Mouse (Mus musculus) megakaryocyte, embryonic 14.5 days (primary cell): ENCODE data around the gene Alox8. TPM values are rescaled to one million over a fixed set of nuclear protein-coding genes. Genes with fewer than 3 reads are reported as not detected.

Experiments used
- H3K27me3 ChIP-seq: replicated peaks from 2 replicates; pipeline ENCODE3; 2012; ENCODE audit warnings: inconsistent platforms
- H3K36me3 ChIP-seq: replicated peaks from 2 replicates; pipeline ENCODE3; 2012; ENCODE audit warnings: low read length, inconsistent platforms, mixed read lengths
- H3K4me1 ChIP-seq: 2 replicates; pipeline ENCODE4 v1.6.1; 2012; ENCODE audit warnings: inconsistent platforms
- H3K4me3 ChIP-seq: replicated peaks from 2 replicates; pipeline ENCODE3; 2012; ENCODE audit warnings: moderate library complexity, mild to moderate bottlenecking, inconsistent platforms
- H3K9me3 ChIP-seq: 2 replicates; pipeline ENCODE4 v1.6.1; 2012; ENCODE audit warnings: inconsistent platforms
- FLI1 ChIP-seq: IDR thresholded peaks from 2 replicates; pipeline ENCODE4 v1.6.1; 2012; ENCODE audit warnings: low read length, inconsistent platforms, mixed read lengths
- GATA1 ChIP-seq: IDR thresholded peaks from 3 replicates; pipeline ENCODE4 v1.6.1; 2012; ENCODE audit warnings: mixed read lengths, low read length, inconsistent platforms, borderline replicate concordance
- polyA plus RNA-seq: library from polyadenylated mRNA; stranded (reverse); fragments of >175 nt; gene quantifications from 2 replicates; pipeline ENCODE4 v1.2.3, GENCODE M21; 2012; ENCODE audit warnings: low replicate concordance; ENCODE audit not compliant: insufficient read depth

Alox8 gene
- polyA plus RNA-seq, 1 experiment, result not detected

DNA sequence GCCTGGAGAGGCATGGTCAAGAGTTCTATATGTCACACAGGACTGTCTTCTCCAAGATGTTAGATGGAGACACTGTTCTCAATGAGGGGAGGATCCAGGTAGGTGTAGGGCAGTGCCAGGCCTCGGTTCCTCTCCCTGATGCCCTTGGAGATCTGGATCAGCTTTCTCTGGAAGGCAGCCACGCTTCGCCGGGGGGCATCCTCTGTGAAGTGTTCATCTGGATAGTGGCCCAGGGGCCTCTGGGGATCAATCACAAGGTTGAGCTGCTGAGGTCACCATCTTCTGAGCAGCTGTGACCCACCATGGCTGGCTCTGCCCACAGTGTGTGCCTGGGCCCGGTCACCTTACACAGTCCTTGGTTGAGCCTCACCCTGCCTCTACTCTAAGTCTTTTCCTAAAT lies 12.6 kb downstream of the Alox8 start:
- no peaks in the 10 kb centered on the region for H3K36me3 ChIP-seq
- no peak overlapping the region for H3K4me3 ChIP-seq
- H3K9me3 ChIP-seq, result peaks cover 6% of the 10 kb centered on the region
- H3K27me3 ChIP-seq, result peaks cover 64% of the 10 kb centered on the region
- TF ChIP-seq GATA1, result no peak
- no peak for TF ChIP-seq FLI1
- H3K4me1 ChIP-seq, result peaks cover 3% of the 10 kb centered on the region; the same call in 1 of the 2 replicates

DNA sequence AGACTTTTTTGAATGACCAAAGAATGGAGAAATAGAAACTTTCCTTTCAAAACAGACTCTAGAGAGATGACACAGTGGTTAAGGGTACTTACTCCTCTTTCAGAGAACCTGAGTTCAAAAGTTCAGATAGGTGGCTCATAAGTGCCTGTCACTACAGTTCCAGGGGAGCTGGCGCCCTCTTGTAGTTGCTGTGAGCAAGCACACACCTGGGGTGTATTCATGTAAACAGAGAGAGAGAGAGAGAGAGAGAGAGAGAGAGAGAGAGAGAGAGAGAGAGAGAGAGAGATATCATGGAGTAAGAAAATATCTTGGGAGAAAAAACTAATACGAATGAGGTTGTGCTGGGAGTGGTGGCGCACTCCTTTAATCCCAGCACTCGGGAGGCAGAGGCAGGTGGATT lies 17.5 kb downstream of the Alox8 start:
- Histone ChIP-seq H3K9me3 (no peaks in the 10 kb centered on the region), H3K4me3 (no peak overlapping the region), H3K4me1 (peaks cover 10% of the 10 kb centered on the region), H3K36me3 (no peaks in the 10 kb centered on the region), H3K27me3 (peaks cover 43% of the 10 kb centered on the region)
- TF ChIP-seq FLI1 (no peak), GATA1 (no peak)

DNA sequence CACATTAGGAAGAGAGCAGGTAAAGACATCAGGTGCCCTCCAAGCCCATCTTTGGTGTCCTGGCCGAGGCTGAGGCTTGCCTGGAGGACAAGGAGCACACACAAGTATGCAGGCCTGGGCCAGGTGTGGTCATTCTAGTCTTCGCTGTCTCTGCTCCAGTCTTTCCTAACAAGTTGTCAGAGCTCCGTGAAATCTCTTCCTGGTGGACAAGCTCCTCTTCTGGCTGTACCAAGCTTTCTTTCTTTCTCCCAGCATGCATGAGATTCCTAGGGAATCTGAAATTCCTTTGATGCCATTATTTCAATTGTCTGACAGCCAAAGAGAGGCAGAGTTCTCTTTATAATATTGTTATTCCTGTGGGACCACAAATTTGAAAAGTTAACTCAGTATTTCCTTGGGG lies 18.1 kb downstream of the Alox8 start:
- H3K27me3 ChIP-seq, result peaks cover 43% of the 10 kb centered on the region
- H3K4me1 ChIP-seq, result peaks cover 10% of the 10 kb centered on the region
- no peak overlapping the region for H3K4me3 ChIP-seq
- no peaks in the 10 kb centered on the region for H3K9me3 ChIP-seq
- H3K36me3 ChIP-seq, result no peaks in the 10 kb centered on the region
- TF ChIP-seq FLI1, result no peak
- TF ChIP-seq GATA1, result no peak

DNA sequence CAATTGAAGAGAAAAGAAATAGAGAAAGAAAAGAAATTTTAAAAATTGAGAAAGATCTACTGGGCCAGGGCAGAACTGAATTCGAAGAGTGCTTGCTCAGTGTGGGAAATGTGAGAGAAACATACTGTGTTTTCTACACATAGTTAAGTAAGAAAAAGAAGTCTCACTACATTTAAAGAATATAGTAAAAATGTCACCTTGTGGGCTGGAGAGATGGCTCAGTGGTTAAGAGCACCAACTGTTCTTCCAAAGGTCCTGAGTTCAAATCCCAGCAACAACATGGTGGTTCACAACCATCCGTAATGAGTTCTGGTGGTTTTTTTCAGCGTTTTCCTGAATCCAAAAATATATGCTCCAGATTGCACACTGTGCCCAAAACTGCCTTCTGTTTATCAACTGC lies 19.1 kb downstream of the Alox8 start:
- Histone ChIP-seq H3K27me3 (peaks cover 43% of the 10 kb centered on the region), H3K36me3 (no peaks in the 10 kb centered on the region), H3K4me3 (no peak overlapping the region), H3K4me1 (peaks cover 10% of the 10 kb centered on the region), H3K9me3 (no peaks in the 10 kb centered on the region)
- TF ChIP-seq FLI1 (no peak), GATA1 (no peak)

DNA sequence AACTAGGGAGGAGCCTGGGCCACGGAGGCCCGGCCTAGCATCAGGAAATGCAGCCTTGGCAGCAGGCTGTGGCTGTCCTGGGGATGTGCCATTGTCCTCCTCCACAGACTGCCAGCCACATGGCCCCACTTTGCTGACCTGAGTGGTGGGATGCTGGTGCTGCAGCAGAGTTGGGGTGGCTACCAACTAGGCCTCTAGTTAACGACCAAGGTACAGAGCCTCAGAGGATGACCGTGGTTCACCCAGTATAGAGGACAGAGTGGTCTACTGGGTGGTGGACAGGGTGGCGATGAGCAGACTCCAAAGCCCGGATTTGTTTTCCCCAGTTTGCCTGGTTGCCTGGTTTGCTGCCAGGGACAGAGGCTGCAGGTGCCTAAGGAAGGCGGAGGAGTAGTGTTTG lies 22.9 kb downstream of the Alox8 start:
- Histone ChIP-seq H3K9me3 (no peaks in the 10 kb centered on the region), H3K36me3 (no peaks in the 10 kb centered on the region), H3K4me1 (peaks cover 13% of the 10 kb centered on the region), H3K4me3 (no peak overlapping the region), H3K27me3 (peaks cover 49% of the 10 kb centered on the region)
- TF ChIP-seq FLI1 (no peak), GATA1 (no peak)

DNA sequence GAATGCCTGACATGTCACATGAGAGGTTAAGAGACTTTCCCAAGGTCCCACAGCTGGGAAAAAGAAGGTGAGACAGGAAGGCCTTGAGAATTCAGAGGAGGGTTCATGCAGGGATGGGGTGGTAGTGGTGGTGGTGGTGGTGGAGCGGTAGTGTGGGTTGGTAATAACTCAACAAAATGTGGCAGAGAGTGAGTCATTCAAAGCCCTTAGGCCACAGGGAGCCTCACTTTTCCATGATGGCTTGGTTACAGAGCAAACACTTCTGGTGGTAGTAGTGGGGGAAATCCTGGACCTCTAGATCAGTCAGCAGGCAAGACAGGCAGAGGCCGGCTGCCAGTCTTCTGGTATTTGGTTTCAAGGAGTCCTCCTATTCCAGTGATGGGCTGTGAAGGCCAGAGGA lies 25.0 kb downstream of the Alox8 start:
- H3K27me3 ChIP-seq, result peaks cover 59% of the 10 kb centered on the region
- no peaks in the 10 kb centered on the region for H3K9me3 ChIP-seq
- H3K36me3 ChIP-seq, result no peaks in the 10 kb centered on the region
- H3K4me1 ChIP-seq, result peaks cover 7% of the 10 kb centered on the region; the same call in 1 of the 2 replicates
- no peak overlapping the region for H3K4me3 ChIP-seq
- TF ChIP-seq GATA1, result no peak
- TF ChIP-seq FLI1, result no peak

DNA sequence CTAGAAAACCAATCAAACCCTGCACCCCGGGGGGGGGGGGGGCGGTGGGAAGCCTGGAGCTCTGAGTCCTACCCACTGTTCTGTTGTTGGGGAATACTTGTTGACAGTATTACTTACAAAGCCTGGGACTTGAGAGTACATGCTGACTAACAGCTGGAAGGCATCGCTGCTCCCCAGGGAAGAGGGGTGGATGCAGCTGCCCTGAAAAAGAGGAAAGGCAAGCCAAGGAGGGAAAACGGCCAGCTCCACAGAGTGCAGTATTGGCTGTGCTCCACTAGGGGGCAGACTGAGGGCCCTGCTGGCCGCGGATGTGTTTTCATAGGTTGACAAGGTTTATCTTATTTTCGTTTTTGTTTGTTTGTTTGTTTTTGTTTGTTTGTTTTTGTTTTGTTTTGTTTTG lies 26.0 kb downstream of the Alox8 start:
- Histone ChIP-seq H3K36me3 (no peaks in the 10 kb centered on the region), H3K4me1 (peaks cover 7% of the 10 kb centered on the region; the same call in 1 of the 2 replicates), H3K27me3 (peaks cover 65% of the 10 kb centered on the region), H3K4me3 (no peak overlapping the region), H3K9me3 (no peaks in the 10 kb centered on the region)
- no peak for TF ChIP-seq GATA1
- no peak for TF ChIP-seq FLI1

DNA sequence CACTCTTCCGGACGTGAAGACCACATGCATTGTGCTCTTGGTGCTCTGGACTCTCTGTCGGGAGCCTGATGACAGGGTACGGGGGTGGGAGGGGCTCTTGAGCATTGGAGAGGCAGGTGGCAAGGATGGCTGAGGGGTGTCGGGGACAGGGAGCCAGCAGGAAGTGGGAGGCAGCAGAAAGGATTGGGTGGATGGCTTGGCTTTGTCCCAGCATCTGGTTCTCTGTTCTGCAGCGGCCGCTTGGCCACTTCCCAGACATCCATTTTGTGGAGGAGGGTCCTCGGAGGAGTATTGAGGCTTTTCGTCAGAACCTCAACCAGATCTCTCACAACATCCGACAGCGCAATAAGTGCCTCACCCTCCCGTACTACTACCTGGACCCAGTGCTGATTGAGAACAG lies 28.3 kb downstream of the Alox8 start:
- peaks cover 71% of the 10 kb centered on the region for H3K27me3 ChIP-seq
- H3K4me1 ChIP-seq, result 0 out of 2 replicates have a peak, but pooled peaks cover 3% of the 10 kb centered on the region
- no peak overlapping the region for H3K4me3 ChIP-seq
- no peak for TF ChIP-seq FLI1
- no peak for TF ChIP-seq GATA1
- H3K36me3 ChIP-seq, result no peaks in the 10 kb centered on the region
- H3K9me3 ChIP-seq, result no peaks in the 10 kb centered on the region

DNA sequence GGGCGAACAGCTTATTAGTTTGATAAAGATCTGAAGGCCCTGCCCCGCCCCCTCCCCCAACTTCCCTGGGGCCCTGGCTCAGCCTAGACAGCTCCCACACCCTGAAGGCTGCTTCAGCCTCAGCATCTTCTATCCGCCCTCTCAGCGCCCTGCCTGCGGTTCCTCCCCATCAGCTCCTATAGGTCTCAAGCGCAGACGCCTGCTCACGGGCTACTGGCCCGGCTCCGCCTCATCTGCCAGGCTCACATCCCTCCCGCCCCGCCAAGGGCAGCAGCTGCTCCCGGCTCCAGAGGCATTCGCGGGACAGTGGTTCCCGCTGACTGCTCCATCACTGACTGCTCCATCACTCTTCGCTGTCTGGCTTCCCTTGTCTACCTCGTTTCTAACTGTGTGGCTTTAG lies 40.8 kb downstream of the Alox8 start, which contains the start of gene Alox12b:
Gene Alox12b (plus strand): TSS at position 190 of the 400 bp plus-strand sequence.
- TF ChIP-seq GATA1 (no peak), FLI1 (no peak)
- Histone ChIP-seq H3K36me3 (no peaks in the 10 kb centered on the region), H3K9me3 (no peaks in the 10 kb centered on the region), H3K4me3 (no peak within 1 kb of the TSS), H3K4me1 (peaks cover 16% of the 10 kb centered on the region), H3K27me3 (peaks cover 71% of the 10 kb centered on the region)

DNA sequence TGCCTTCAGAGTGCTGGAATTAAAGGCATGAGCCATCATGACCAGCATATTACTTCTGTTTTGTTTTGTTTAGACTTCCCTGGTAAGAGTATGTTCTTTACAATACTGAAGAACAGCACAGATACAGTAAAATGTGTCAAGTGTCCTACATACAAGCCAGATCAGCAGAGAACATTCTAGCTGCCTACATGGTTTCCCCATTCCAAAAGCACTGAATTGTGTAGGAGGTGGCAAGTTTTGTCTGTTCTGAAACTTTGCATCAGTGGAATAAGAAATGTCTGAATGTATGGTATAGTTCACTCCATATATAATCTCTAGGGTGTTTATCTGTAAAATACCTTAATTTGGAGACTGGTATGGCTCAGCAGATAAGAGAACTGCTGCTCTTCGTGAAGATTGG lies 42.3 kb downstream of the Alox8 start:
- TF ChIP-seq FLI1, result no peak
- TF ChIP-seq GATA1, result no peak
- no peaks in the 10 kb centered on the region for H3K36me3 ChIP-seq
- peaks cover 20% of the 10 kb centered on the region for H3K4me1 ChIP-seq
- peaks cover 77% of the 10 kb centered on the region for H3K27me3 ChIP-seq
- H3K9me3 ChIP-seq, result no peaks in the 10 kb centered on the region
- H3K4me3 ChIP-seq, result no peak overlapping the region

DNA sequence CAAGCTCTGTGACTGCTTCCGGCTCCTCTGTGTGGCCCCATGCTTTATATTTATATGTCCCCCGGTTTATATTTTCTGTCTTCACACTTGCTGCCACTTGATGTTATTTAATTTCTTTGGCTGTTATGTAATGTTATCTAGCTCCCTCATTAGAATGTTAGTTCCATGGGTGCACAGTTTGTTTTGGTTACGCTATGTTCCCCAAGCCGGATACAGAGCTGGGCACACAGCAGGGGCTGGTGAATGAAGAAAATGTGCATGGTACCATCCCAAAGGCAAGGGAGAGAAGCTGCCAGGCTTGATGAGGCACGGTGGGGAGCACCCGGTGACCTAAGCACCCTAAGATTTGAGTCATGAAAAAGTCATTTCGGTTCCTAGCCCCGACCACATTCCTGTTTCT lies 43.8 kb downstream of the Alox8 start:
- no peak overlapping the region for H3K4me3 ChIP-seq
- peaks cover 76% of the 10 kb centered on the region for H3K27me3 ChIP-seq
- H3K4me1 ChIP-seq, result peaks cover 18% of the 10 kb centered on the region
- TF ChIP-seq GATA1 (no peak), FLI1 (no peak)
- no peaks in the 10 kb centered on the region for H3K36me3 ChIP-seq
- no peaks in the 10 kb centered on the region for H3K9me3 ChIP-seq
